Mouse (Mus musculus) small intestine, adult 2 months (tissue): ENCODE measurements around the gene Enpp1. TPM values are rescaled to one million over a fixed set of nuclear protein-coding genes. Genes with fewer than 3 reads are reported as not detected.

Experiments
- H3K27ac ChIP-seq: fragments of 200-500 bp; 2 replicates; pipeline ENCODE4 v1.5.1; 2012; ENCODE audit warnings: low read depth, low read length, control low read depth, inconsistent platforms; ENCODE audit not compliant: insufficient read depth
- H3K27me3 ChIP-seq: fragments of 200-500 bp; 2 replicates; pipeline ENCODE4 v1.6.1; 2012; ENCODE audit warnings: mild to moderate bottlenecking, moderate library complexity, low read length, inconsistent platforms; ENCODE audit not compliant: control insufficient read depth, insufficient read depth
- H3K36me3 ChIP-seq: fragments of 200-500 bp; 2 replicates; pipeline ENCODE4 v1.6.1; 2012; ENCODE audit warnings: mild to moderate bottlenecking, low read length, control low read depth, inconsistent platforms; ENCODE audit not compliant: control insufficient read depth, insufficient read depth
- H3K4me1 ChIP-seq: fragments of 200-500 bp; 2 replicates; pipeline ENCODE4 v1.6.1; 2012; ENCODE audit warnings: low read length, inconsistent platforms, mixed read lengths; ENCODE audit not compliant: control insufficient read depth, insufficient read depth, insufficient read length
- H3K4me3 ChIP-seq: fragments of 200-500 bp; 2 replicates; pipeline ENCODE4 v1.5.1; 2012; ENCODE audit warnings: low read depth, mild to moderate bottlenecking, control low read depth, inconsistent platforms, low read length, moderate library complexity
- CTCF ChIP-seq: fragments of 200-500 bp; IDR thresholded peaks from 2 replicates; pipeline ENCODE4 v1.5.1; 2012; ENCODE audit warnings: low read depth, mild to moderate bottlenecking, control low read depth, inconsistent platforms, low read length, moderate library complexity, mixed read lengths; ENCODE audit not compliant: insufficient replicate concordance, insufficient read length; ENCODE audit errors: extremely low read depth
- POLR2A ChIP-seq: fragments of 200-500 bp; IDR thresholded peaks from 2 replicates; pipeline ENCODE4 v1.6.1; 2012; ENCODE audit warnings: low read depth, mild to moderate bottlenecking, control low read depth, inconsistent platforms, low read length, moderate library complexity
- WGBS: fragments of 180-500 bp; shearing (Covaris S2); methylation state at CpG from one replicate; pipeline ENCODE4 v1.1.7; 2018; 5-methylcytosine and 5-hydroxymethylcytosine counted together
- polyA plus RNA-seq: library from polyadenylated mRNA; depleted of rRNA; stranded (reverse); fragments of >200 nt; gene quantifications from 2 replicates; pipeline ENCODE4 v1.2.3, GENCODE M21; 2012

Gene Enpp1
- polyA plus RNA-seq, 1 experiment, result 2.2 TPM

DNA sequence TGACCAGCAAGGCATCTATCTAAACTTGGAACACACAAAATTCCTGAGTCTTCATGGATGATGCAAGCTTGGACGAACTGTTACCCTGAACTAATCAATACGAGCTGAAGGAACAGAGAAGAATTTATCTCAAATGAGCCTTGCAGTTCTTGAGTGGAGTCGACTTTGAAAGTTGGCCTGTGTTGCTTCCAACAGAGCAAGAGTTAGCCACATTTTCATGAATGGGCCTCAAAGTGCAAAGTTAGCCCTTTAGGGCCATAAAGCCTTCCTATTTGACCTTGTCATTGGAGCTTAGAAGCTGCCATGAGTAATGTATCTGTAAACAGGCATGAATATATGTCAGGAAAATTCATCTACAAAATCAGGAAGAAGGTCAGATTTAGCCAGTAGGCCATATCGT is 97.2 kb downstream of the Enpp1 start:
- H3K27ac ChIP-seq, result no peak overlapping the region
- no peaks in the 10 kb centered on the region for H3K27me3 ChIP-seq
- no peak overlapping the region for H3K4me3 ChIP-seq
- no peaks in the 10 kb centered on the region for H3K4me1 ChIP-seq
- no peaks in the 10 kb centered on the region for H3K36me3 ChIP-seq
- 84% methylated on average over 4 of the region's 4 CpGs for WGBS
- TF ChIP-seq POLR2A, result no peak
- TF ChIP-seq CTCF, result no peak

DNA sequence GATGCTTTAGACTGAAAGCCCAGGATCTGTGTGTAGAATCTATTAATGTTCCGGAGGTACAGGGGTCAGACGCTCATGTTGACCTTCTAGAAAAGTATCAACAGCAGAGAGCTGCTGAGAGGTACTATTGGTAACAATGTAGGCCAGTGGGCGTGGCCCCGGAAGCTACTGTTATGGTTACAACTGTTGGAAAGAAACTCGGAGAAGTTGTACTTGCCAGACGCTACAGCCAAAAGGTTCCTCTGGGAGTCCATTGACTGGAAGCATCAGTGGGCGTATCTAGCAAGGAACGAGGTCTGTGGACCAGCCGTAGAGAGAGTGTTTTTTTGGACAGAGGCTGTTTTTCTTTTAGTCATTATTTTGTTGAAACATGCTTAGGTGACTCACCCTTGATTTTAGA is 102.2 kb downstream of the Enpp1 start:
- Histone ChIP-seq H3K27me3 (no peaks in the 10 kb centered on the region), H3K27ac (no peak overlapping the region), H3K4me3 (no peak overlapping the region), H3K4me1 (no peaks in the 10 kb centered on the region), H3K36me3 (no peaks in the 10 kb centered on the region)
- TF ChIP-seq CTCF (no peak), POLR2A (no peak)
- whole genome bisulfite sequencing, result 72% methylated on average over 9 of the region's 9 CpGs

DNA sequence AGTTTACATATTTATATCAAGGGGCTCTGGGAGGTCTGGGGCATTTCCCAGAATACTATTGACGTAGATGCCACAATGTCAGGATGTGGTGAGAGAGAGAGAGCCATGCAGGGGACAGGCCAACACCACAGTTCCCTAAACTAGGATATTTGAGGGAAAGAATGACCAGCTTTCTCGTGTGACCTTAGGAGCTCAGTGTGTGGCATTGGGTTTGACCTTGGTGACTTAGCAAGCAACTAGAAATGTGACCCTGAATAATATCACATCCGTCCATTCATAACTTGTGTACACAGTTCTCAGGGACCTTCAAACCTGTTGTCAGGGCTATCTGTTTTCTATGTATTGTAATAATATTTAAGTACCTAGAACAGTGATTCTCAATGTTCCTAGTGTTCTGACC is 102.8 kb downstream of the Enpp1 start:
- WGBS, result 83% methylated on average over 3 of the region's 3 CpGs

DNA sequence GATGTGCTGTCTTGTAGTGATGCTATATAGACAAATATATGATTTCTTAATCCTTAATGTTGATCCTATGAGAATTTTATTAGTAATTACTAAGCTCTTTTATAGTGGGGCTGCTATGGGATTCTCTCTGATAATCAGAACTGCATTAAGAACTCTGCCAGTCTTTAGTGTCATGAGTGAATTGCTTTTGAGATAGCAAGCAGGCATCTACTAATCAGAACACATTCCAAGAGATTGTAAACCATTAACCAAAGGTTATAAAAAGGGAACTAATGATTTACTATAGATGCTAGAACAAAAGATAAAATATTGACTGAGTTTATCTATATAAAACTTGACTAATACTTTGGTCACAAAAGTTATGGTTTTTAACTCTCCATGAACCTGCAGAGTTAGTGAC is 108.2 kb downstream of the Enpp1 start:
- Histone ChIP-seq H3K4me3 (no peak overlapping the region), H3K4me1 (no peaks in the 10 kb centered on the region), H3K27ac (no peak overlapping the region), H3K27me3 (no peaks in the 10 kb centered on the region), H3K36me3 (no peaks in the 10 kb centered on the region)
- TF ChIP-seq CTCF (no peak), POLR2A (no peak)

More for the DNA sequence above, 102.8 kb downstream of the Enpp1 start:
- Histone ChIP-seq H3K4me3 (no peak overlapping the region), H3K4me1 (no peaks in the 10 kb centered on the region), H3K27ac (no peak overlapping the region), H3K36me3 (no peaks in the 10 kb centered on the region), H3K27me3 (no peaks in the 10 kb centered on the region)
- TF ChIP-seq CTCF (no peak), POLR2A (no peak)

DNA sequence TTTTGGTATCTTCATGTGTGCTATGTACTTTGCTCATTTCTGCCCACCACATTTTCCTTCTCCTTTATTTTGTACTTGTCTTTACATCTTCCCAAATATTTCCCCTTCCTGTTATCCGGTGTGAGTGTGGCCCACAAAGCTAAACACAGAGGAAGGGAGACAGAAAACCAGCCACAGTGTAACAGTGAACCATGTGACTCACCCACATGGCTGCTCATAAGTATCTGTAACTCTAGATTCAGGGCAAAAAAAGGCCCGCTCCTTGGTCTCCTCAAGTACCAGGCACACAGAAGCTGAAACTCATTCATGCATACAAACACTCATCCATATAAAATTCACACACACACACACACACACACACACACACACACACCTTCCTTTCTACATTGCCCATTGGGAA is 108.9 kb downstream of the Enpp1 start:
- no peaks in the 10 kb centered on the region for H3K27me3 ChIP-seq

DNA sequence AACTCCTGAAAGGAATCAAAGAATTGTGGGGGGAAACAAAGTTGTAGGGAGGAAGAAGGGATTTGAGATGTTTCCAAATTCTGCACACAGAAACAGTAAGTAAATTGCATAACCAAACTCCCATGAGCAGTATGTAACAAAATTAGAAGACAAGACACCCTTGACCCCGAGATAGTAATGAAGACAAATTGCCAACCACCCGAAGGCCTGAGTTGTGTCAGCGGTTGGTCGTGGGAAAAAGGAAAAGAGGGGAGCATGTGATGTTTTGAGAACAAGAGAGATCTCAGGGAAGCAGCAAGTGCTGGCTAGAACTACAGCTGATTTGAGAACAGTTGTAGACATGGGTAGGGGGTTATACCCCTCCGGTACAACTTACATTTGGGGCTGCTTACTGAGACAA is 112.2 kb downstream of the Enpp1 start:
- H3K4me1 ChIP-seq, result peaks cover 3% of the 10 kb centered on the region; the same call in 1 of the 2 replicates
- no peaks in the 10 kb centered on the region for H3K36me3 ChIP-seq
- H3K27me3 ChIP-seq, result peaks cover 4% of the 10 kb centered on the region; the same call in 1 of the 2 replicates
- 69% methylated on average over 5 of the region's 5 CpGs for WGBS
- H3K27ac ChIP-seq, result no peak overlapping the region
- no peak overlapping the region for H3K4me3 ChIP-seq
- no peak for TF ChIP-seq POLR2A
- no peak for TF ChIP-seq CTCF

More for the DNA sequence above, 108.9 kb downstream of the Enpp1 start:
- Histone ChIP-seq H3K4me3 (no peak overlapping the region), H3K4me1 (no peaks in the 10 kb centered on the region), H3K36me3 (no peaks in the 10 kb centered on the region), H3K27ac (no peak overlapping the region)
- no peak for TF ChIP-seq POLR2A
- TF ChIP-seq CTCF, result no peak
- WGBS, result 78% methylated on average over 2 of the region's 2 CpGs

DNA sequence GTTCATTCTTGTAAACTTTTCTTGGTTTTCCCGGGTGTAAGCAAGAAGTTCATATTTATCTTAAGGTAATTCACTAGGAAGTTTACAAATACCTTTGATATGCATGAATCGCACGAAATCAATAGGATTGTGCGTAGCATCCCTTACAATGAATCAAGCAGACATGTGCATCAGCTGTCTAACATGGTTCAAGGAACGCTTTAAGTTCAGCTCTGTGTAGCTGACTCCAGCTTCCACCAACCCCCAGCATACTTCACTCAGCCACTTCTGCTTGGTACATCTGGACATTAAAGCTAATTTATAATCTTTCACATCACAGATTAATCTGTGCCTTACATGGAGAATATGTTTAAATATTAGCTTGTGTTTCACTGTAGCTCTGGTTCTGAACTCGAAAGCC is 113.3 kb downstream of the Enpp1 start:
- no peak overlapping the region for H3K4me3 ChIP-seq
- TF ChIP-seq POLR2A (no peak), CTCF (no peak)
- WGBS, result 67% methylated on average over 6 of the region's 6 CpGs
- no peak overlapping the region for H3K27ac ChIP-seq
- peaks cover 4% of the 10 kb centered on the region; the same call in 1 of the 2 replicates for H3K27me3 ChIP-seq
- no peaks in the 10 kb centered on the region for H3K36me3 ChIP-seq
- H3K4me1 ChIP-seq, result peaks cover 3% of the 10 kb centered on the region; the same call in 1 of the 2 replicates

DNA sequence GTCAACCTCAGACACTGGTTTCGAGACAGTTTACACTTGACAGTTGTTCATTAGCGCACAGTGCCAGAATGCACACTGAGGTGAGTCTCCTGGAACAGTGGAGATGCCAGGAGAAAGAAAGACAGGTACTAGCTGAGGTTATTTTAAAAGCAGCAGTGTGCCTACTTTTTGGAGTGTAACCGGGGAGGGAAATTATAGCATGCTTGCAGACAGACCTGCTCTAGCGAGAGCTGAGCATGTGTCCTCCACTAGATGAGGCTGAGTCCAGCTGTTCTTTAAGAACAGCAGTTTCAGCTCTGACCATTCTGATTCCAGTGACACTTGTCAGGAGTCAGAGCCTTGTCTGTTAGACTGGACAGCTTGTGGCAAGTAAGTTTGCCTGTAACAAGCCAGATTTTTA is 114.2 kb downstream of the Enpp1 start:
- WGBS, result 77% methylated on average over 4 of the region's 4 CpGs
- no peak overlapping the region for H3K27ac ChIP-seq
- no peak overlapping the region for H3K4me3 ChIP-seq
- H3K27me3 ChIP-seq, result peaks cover 4% of the 10 kb centered on the region; the same call in 1 of the 2 replicates
- H3K4me1 ChIP-seq, result peaks cover 3% of the 10 kb centered on the region; the same call in 1 of the 2 replicates
- H3K36me3 ChIP-seq, result no peaks in the 10 kb centered on the region
- TF ChIP-seq CTCF (no peak), POLR2A (no peak)
